Mouse (Mus musculus) left cerebral cortex, postnatal 14 days (tissue): ENCODE data around the gene Sdc4. TPM values are rescaled to one million over a fixed set of nuclear protein-coding genes. Genes with fewer than 3 reads are reported as not detected.
A peak's percentile ranks its signal among the peaks of the same experiment; 100 is the strongest.

Experiments used
- DNase-seq, 2 experiments: peaks; one replicate each; pipeline ENCODE4 v3.0.0; 2021 to 2022; ENCODE audit warnings: low spot score in 2 of 2, mixed read lengths in 1 of 2
- intact Hi-C: fragments of 180-260 bp; cut with DNase I; formaldehyde crosslinking; loops from one replicate; pipeline ENCODE4 v1.15.1; 2025
- total RNA-seq, 2 experiments: library from RNA; stranded (reverse); gene quantifications; 2 replicates each; pipeline ENCODE4 v1.2.3; 2021

Sdc4 gene
- total RNA-seq, 2 experiments from 2014 or later = 60.0 to 79.0 TPM

DNA sequence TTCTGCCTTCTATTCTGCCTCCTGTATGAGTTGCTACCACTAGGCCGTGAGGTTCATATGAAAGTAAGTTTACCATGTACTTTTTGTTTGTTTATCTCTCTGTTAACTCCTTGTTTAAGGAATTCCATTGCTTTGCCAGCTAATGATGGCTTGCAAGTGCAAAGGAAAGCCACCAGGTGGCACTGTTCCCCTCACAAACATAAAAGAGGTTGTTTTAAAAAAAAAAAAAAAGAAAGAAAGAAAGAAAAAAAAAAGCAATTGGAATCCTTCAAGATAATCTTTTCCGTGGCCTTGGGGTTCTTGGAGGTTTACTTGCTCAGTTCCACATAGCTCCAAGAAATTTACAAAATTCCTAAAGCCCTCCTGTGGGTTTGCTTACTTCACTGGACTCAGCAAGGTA, 26.5 kb downstream of the Sdc4 start:
- intact Hi-C loops = loop anchor here (2.0 to 10.0 kb wide), 4 partner anchors 38 to 308 kb away; partner anchors contain the start of gene Wfdc2
- DNase-seq = peak in 1 of 2 experiments; percentile 34

DNA sequence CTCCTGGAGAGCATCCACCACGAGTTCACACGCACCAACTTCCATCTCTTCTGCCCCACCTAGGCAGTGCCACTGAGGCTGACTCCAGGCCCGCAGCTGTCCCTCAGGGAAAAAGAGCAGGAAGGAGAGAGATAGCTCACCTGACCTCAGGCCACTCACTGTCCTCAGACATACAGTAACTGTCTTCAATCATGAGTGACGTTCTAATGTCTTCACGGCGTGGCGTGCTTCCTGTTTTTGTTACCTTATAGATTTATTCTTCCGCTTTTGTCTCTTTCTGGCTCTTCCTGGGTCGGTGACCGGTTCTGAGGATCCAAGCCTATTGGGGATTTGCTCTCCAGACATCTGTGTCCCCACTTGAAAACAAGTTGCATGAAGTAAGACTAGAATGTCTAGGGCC, 29.1 kb downstream of the Sdc4 start:
- intact Hi-C loops = loop anchor here (10.0 kb wide), 1 partner anchor 310 kb away; no protein-coding TSS in a partner anchor

DNA sequence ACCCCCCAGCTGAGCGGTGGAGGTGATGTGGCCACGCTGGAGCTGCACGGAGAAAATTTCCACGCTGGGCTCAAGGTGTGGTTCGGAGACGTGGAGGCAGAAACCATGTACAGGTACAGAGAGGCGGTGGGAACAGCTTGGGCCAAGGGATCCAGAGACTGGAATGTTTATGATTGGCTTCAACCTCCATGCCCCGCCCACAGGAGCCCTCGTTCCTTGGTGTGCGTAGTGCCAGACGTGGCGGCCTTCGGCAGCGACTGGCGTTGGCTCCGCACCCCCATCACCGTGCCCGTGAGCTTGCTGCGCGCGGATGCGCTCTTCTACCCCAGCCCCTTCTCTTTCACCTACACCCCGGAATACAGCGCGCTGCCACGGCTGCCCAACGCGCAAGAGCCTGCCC, 29.5 kb downstream of the Sdc4 start:
- intact Hi-C loops = loop anchor here (10.0 kb wide), 1 partner anchor 311 kb away; no protein-coding TSS in a partner anchor
- no peak for DNase-seq

More for the DNA sequence above, 29.1 kb downstream of the Sdc4 start:
- DNase-seq = no peak

DNA sequence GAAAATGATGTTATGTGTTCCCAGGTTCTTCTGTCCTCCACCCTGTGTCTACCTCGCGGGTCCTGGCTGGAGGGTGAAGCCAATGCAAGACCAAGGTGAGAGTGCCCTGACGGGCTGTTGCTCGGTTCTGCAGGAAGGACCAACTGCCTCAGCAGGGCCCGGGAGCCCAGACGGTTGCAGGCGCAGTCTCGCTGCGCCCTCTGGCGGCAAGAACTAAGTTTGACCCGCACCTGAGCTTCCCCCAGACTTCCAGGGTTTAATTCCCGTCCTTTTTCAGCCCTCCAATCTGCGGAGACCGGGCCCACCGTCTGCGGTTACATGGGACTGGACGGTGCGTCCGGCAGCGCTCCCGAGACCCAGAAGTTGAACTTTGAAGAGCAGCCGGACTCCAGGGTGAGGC, 36.0 kb downstream of the Sdc4 start:
- peak; percentile 60 to 79 for DNase-seq
- intact Hi-C loops = loop anchor here (5.0 kb wide), 1 partner anchor 305 kb away; no protein-coding TSS in a partner anchor

DNA sequence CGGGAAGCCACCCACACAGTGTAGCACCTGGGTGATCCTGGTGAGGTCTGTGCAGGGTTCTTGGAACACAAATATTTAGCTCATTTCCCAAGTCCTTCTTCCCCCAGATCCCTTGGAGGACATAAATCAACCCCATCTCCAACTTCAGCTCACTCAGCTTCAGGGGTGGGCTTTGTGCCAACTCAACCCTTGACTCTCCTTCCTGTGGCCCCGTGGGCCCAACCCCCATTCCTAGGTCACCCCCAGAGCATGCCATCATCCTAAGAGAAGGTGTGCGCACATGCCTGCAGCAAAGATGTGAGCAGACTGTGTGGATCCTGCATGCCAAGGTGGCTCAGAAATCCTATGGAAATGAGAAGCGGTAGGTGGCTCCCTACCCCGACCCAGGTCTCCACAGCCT, 38.2 kb downstream of the Sdc4 start:
- DNase-seq = no peak
- intact Hi-C loops = loop anchor here (5.0 kb wide), 1 partner anchor 303 kb away; no protein-coding TSS in a partner anchor

DNA sequence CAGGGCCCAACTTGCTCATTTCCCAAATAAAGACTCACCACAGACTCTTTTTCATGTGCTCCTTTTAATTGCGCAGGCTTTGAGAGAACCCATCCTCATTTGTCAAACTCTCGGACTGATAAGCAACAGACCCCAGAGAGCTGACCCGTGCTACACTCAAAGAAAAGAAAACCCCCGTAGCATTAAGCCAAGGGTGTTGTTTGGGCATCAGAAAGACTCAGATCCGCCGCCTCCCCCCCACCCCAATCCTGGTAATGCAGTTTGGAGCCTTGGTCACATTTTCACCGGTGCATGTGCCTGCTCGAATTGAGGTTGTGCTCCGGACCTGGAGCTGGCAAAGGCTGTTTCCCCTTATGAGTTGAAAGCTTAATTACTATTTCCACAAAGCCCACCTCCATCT, 38.6 kb downstream of the Sdc4 start, which contains the start of gene Matn4:
Matn4 (minus strand) TSS at position 101 of the 400 bp plus-strand sequence.
- no peak for DNase-seq
- intact Hi-C loops = loop anchor here (5.0 kb wide), 1 partner anchor 303 kb away; no protein-coding TSS in a partner anchor

DNA sequence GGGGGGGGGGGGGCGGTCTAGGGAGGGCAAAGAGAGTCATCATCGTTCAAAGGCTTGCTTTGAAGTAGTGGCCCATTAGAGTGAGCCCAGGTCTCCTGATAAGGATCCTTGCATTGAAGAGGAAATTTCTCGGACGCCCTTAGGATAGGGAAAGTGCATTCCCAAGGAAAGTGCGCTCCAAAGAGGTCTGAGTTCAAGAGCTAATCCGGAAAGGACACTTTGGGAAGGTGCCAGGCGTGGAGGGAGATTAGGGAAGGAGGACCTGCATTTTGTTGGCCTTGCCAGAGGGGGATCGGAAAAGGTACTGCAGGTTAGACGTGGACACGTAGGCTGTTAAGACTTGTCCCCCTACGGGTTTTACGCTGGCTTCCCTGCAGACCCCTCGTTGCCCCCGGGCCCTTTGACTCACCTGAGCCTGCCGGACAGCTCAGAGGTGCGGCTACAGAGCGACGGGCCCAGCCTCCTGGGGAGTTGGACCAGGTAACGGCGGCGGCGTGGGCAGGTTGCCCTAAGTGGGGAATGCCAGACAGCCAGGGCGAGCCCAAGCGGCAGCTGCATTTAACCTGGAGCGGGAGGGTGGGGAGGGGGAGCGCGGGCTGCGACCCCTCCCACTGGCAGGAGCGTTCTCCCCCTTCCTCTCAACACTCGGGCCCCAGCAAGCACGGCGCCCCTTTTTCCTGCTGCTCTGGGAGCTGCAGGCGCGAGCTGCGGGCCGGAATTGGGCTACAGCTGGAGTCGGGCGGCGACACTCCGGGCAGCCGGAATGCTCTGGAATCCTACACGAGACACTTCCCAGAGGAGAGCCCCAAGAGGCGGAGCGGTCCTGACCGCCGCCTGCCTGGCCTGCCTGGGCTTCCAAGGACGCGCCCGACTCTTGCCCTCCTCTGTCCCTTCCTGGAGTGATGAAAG, 39.4 kb downstream of the Sdc4 start:
- intact Hi-C loops = no loop called here
- DNase-seq = no peak

DNA sequence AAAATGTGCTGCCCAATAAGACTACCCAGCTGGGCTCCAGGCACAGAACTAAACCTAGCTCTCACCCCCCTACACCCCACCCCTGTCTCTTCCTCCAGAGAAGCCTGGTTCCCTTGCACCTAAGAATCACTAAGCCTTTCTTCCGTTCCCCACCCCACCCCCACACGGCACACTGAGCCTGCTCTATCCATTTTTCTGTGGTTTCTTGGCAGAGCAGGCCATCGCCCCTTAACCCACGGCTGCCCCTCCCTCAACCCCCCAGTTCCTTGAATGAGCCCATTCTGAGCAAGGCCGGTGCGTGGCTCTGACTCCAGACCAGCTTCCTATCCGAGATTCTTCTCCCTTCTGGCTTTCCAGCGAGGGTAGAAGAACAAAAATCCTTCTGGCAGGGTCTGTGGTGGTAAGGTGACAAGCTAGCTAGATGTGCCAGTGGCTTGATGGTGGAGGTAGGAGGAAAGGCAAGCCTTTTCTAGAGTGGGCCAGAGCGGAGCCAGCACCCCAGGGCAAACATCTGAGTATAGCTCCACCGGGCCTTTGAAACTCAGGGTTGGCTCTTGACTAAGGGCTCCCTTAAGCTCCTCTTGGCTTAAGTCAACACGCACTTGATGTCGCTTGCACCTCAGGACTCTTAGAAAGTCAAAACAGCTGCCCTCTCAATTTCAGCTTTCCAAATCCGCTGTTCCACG, 40.1 kb downstream of the Sdc4 start:
- peak; percentile 41 to 50 for DNase-seq
- intact Hi-C loops = no loop called here

DNA sequence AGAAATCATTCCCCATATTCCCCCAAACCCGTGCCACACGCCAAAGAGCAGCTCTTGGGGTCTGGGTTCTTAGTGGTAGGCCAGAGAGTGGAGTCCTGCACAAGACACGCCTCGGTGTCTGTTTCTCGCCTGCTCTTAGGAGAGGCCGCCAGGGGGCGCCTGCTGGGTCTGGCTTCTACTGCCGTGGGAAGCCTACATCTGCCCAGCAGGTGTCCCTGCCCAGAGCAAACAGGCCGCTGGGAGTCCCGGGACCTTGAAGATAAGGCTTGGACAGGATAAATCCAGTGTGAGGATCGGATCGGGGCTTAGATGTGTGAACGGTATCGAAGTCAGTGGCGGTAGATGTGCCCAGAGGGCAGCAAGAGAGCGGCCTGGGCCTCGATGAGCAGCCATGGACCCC, 40.8 kb downstream of the Sdc4 start, which contains the start of gene Rbpjl:
Rbpjl (plus strand) TSS at position 236 of the 400 bp plus-strand sequence.
- intact Hi-C loops = no loop called here
- peak; percentile 68 to 70 for DNase-seq

DNA sequence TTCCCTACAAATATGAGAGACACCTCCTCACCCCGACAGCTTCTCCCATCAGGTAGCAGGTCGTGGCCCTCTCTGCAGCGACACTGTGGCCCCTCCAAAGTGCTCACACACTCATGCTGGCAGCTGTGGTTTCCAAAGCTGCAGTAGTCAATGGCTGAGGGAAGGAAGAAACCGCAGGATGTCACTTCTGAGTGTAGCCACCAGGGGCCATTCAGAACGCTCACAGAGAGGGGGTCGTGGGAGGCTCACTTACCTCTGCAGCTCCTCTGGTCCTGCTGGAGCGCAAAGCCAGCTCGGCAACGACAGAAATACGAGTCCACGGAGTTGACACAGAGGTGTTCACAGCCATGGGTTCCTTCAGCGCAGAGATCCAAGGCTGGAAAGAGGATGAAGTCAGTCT, 46.8 kb downstream of the Sdc4 start:
- intact Hi-C loops = no loop called here
- no peak for DNase-seq

DNA sequence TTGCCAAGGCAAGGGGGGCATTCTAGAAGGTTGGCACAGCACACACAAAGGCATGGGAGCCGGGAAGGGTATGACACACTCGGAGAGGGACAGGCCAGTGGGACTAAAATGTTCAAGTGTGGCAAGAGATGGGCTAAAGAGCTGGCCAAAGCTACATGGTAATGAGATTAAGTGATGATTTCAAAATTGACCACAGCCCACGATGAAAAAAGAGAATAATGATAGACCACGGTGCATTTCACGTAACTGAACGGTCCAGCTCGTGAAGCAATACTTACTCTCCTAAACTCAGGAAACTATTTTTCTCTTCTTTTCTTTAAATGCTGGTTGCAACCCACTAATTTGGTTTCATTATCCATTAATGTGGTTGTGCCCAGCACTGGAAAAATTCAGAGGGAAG, 47.6 kb downstream of the Sdc4 start:
- intact Hi-C loops = no loop called here
- no peak for DNase-seq

DNA sequence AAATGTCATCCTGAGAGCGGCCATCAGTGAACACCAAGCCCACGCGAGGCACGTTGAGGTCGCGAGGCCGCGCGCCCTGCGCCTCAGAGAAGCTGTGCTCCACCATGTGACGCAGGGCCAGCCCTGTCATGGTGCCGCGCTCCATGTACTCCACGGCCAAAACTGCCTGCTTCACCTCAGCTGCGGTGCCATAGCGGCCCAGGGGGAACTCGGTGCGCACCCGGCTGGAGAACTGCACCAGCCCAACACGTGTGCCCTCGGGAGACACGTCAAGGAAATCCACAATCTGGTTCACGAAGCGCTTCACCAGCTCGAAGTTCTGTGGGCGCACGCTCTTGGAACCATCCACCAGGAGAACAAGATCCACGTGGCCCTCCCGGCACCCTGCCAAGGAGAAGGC, 50.6 kb downstream of the Sdc4 start:
- intact Hi-C loops = no loop called here
- no peak for DNase-seq

DNA sequence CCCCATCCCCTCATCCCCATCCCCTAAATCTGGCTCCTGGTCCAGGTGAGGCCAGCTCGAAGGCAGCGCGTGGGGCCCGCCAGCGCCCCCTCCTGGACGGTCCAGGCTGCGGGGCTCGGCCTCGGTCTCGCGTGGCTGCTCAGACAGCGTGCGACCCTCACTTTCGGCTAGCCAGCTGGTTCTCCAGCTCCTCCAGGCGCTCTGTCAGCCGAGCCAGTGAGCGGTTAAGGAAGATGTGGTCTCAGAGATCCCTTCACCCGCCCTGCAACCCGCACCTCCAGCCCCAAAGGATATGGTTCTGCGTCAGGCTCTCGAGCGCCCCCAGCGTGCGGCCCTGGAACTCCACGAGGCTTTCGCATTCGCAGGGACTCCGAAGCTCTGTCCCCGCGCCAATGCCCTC, 54.2 kb downstream of the Sdc4 start:
- intact Hi-C loops = loop anchor here (5.0 kb wide), 2 partner anchors 257 to 287 kb away; no protein-coding TSS in a partner anchor
- DNase-seq = peak; percentile 87 to 90

DNA sequence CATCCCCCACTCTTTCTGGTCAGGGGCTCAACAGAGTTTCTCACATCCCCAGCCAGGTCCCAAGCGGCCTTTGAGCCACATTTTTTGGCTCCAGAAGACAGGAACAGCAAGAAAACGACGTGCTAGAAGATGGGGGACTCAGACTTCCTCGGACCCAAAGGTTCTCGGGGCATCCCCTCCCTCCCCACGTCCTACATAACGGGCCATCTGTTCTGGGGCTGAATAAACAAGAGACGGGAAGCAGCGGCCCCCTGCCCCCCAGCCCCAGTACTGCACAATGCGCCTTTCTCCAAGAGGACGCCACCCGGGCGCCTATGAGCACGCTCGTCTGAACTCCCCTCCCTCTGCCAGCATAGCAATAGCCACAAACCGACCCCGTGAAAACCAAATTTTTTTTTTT, 54.7 kb downstream of the Sdc4 start, which contains the start of gene Slpi:
Slpi (minus strand) TSS at position 76 of the 400 bp plus-strand sequence.
- DNase-seq = peak; percentile 46 to 51
- intact Hi-C loops = loop anchor here (5.0 kb wide), 2 partner anchors 257 to 287 kb away; no protein-coding TSS in a partner anchor

DNA sequence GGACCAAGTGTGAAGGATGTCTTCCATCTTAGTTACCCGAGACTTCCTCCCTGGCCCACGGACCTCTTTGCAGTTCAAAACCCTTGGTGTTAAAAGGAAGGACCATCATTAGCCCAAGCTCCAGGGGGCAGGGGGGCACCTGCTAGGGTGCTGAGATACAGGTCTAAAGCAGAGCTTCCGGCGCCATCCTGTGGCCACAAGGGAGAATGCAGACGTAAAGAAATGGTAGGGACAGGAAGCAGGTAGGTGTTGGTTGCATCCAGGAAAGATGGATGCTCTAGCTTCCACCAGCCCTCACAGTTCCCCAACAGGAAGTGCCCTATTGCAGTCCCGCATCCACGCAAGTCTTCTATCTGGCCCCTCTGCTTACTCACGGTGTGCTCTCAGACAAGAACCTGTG, 56.7 kb downstream of the Sdc4 start:
- intact Hi-C loops = loop anchor here (5.0 kb wide), 2 partner anchors 255 to 285 kb away; no protein-coding TSS in a partner anchor
- peak; percentile 63 to 72 for DNase-seq

DNA sequence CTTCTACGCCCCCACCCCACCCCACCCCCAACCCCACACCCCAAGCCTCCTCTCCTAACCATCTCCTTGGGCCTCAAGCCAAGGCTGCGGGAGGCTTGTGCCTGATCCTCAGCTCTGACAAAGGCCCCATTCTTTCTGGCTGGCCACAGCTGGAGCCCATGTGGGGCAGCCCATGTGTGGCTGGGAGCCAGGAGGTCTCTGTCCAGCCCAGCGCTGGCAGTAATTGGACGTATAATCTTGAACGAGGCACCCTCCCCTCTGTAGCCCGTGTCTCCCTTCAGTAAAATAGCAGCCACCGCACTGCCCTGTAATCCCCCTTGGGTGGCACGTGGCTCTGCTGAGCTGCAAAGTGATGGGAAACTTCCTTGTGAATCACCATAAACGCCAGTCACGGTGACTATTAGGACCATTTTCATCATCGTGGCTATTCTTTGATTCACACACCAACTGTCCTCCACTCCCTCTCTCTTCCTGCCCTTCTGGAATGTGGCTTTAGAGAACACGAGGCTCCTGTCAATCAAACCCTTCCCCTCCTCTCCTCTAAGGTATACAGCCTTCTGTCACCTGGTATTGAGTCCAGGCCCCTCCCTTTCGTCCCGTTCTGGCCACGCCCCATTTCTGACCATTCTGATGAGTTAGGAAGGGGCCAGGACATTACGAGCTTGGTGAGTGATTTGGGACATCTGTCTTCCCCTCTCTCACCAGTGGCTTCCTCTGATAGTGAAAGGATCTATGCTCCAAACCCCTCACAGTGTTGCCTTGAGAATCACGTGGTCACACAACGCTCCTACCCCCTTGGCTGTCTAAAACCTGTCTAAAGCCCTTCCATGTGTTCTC, 57.5 kb downstream of the Sdc4 start:
- intact Hi-C loops = loop anchor here (5.0 kb wide), 2 partner anchors 254 to 284 kb away; no protein-coding TSS in a partner anchor
- peak; percentile 53 to 59 for DNase-seq

DNA sequence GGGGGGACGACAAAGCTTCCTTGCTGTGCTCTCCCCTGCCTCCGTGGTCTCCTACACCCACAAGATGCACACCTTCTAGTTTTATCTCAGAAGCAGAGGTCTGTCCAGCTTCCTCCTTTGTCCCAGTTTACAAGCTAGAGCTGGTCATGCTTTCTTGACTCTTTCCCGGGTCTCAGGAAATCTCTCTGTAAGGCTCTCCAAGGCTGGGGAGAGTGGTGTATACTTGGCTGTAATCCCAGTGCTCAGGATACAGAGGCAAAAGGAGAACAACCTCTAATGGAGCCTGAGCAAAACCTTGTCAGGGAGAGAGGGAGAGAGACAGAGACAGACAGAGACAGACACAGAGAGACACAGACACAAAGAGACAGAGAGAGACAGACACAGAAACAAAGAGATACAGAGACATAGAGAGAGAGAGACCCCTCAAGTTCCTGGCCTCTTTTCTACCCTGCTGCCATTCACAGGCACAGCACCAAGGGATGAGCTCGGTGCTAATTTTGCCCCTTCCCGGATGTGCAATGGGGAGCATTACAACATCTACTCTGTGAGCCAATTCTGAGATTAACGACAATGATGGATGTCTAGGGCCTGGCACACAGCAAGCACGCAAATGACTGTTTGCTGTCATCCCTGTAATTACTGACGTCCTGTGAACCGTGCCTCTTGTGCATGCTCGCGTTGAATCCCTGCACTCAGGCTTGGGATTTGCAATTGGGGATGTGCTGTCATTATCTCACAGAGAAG, 59.9 kb downstream of the Sdc4 start:
- intact Hi-C loops = no loop called here
- no peak for DNase-seq

DNA sequence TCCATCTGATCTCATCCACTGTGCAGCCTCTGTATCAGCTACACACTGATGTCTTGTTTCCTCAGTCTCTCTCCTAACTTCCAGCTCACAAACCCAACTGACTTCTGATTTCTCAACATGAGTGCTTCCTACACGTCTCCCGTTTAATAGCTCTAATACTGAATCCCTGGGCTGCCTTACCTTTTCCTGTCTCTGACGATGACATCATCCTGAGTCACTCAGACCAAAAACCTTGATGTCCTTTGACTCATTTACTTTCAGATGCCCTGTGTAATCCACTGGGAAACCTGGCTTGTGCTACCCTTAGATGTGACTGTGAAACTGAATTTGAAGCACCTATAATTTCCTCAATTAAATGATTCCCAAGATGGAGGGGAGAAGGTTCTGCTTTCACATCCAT, 60.7 kb downstream of the Sdc4 start:
- intact Hi-C loops = no loop called here
- no peak for DNase-seq
